Mouse (Mus musculus) liver, embryonic 14.5 days (tissue): ENCODE results near the gene Mxra7.

Experiments
- CTCF ChIP-seq: IDR thresholded peaks from 2 replicates; pipeline ENCODE4 v1.5.1; 2016; ENCODE audit warnings: antibody characterized with exemption, low read depth, control low read depth
- EP300 ChIP-seq: IDR thresholded peaks from 2 replicates; pipeline ENCODE4 v1.6.1; 2016; ENCODE audit warnings: antibody characterized with exemption, low read depth

DNA sequence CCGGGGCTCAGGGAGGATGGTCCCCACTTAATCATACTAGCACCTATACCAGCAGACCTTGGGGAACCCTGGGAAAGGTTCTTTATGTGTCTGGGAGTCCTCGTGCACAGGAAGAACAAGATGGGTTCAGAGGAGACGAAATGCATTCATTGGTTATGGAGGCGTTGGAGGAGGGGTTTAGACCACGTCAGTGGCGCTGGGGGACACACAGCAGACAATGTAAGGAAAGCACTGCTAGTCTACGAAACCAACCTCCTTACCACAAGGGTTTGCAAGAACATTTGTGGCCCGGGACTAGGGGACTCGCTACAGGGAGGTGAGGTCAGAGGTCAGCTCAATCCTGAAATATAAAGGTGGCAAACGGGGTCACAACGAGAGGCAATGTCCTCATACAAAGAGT lies 17.3 kb downstream of the Mxra7 start:
- TF ChIP-seq CTCF: no peak
- no peak for TF ChIP-seq EP300
